Mouse (Mus musculus): Measurements from ENCODE around the gene Klk14.

GRCm38 (mm10) chr7:43643046-43643652, 47.1 kb upstream of the Klk14 start:
- no peak for TF ChIP-seq CTCF (IDR thresholded peaks at IDR 0.05; ENCODE audit: borderline replicate concordance, extremely low read depth, insufficient read depth, insufficient read length)
- TF ChIP-seq POLR2A (IDR thresholded peaks at IDR 0.05; ENCODE audit: borderline replicate concordance, extremely low read depth, insufficient read depth, insufficient read length, poor library complexity, severe bottlenecking) = no peak
